Mouse (Mus musculus): ENCODE measurements at regions not wholly inside any gene's neighbourhood (a gene's known extent, or its start where the extent isn't known, plus 50 kb on each side); places are given as distances from the start of the nearest gene placed in this dataset.

GRCm38 (mm10) chr17:89681798-89682197 is 228.5 kb downstream of the Gm10184 start:
- Histone ChIP-seq H3K27me3 (replicated peaks) (no peaks in the 10 kb centered on the region), H3K27ac (ENCODE audit: insufficient read depth, low read depth) (no peak overlapping the region), H3K4me2 (ENCODE audit: insufficient read depth, low read depth, poor library complexity, severe bottlenecking) (no peak overlapping the region), H3K36me3 (replicated peaks in 1 of 2; ENCODE audit: control insufficient read depth in 1 of 2, insufficient read depth in 1 of 2, low read length in 1 of 2) (no peaks in the 10 kb centered on the region), H3K4me3 (replicated peaks in 1 of 3; ENCODE audit: low read depth in 2 of 3, low read length in 2 of 3, poor library complexity in 1 of 3) (no peak overlapping the region), H3K9ac (ENCODE audit: insufficient read depth, low read depth) (no peak overlapping the region), H3K9me3 (replicated peaks; ENCODE audit: low read length) (peaks cover 9% of the 10 kb centered on the region), H3K4me1 (ENCODE audit: control insufficient read depth in 1 of 2, insufficient read depth in 2 of 2) (no peaks in the 10 kb centered on the region), H3K79me2 (replicated peaks; ENCODE audit: control insufficient read depth, extremely low read depth, insufficient read depth, poor library complexity, severe bottlenecking) (no peaks in the 10 kb centered on the region)
- DNase-seq (ENCODE audit: extremely low read depth), result no peak
- in situ Hi-C loops (cut with MboI; ENCODE audit: low pct_ligation_motif_present, low pct_unique_long_range_greater_than_20kb, low sequenced_read_pairs) (no loop called here), dilution Hi-C loops (cut with MboI; ENCODE audit: extremely low pct_ligation_motif_present, extremely low pct_unique_long_range_greater_than_20kb, low sequenced_read_pairs) (no loop called here)
- TF ChIP-seq CHD1 (IDR thresholded peaks at IDR 0.05; ENCODE audit: low read depth, low read length) (no peak), MAZ (IDR thresholded peaks at IDR 0.05; ENCODE audit: low read depth, low read length) (no peak), TCF12 (IDR thresholded peaks at IDR 0.05; ENCODE audit: low read depth, low read length) (no peak), RCOR1 (conservative IDR thresholded peaks at IDR 0.05; ENCODE audit: low read depth, low read length) (no peak), ZNF384 (IDR thresholded peaks at IDR 0.05; ENCODE audit: low read depth, low read length) (no peak)

GRCm38 (mm10) chr17:89658326-89658725 is 251.9 kb downstream of the Gm10184 start:
- H3K9me3 ChIP-seq (replicated peaks; ENCODE audit: low read length), result peaks cover 32% of the 10 kb centered on the region
- TF ChIP-seq MAFK (IDR thresholded peaks at IDR 0.05; ENCODE audit: insufficient replicate concordance, low read length) (no peak), SMC3 (IDR thresholded peaks at IDR 0.05; ENCODE audit: low read depth, low read length) (no peak), MAZ (IDR thresholded peaks at IDR 0.05; ENCODE audit: low read depth, low read length) (no peak), CTCF (conservative IDR thresholded peaks at IDR 0.05 in 1 of 2, IDR thresholded peaks at IDR 0.05 in 1 of 2; ENCODE audit: low read depth in 2 of 2, low read length in 2 of 2) (no peak), SIN3A (IDR thresholded peaks at IDR 0.05; ENCODE audit: low read length) (no peak), ELF1 (IDR thresholded peaks at IDR 0.05; ENCODE audit: low read depth, low read length) (no peak), MYC (IDR thresholded peaks at IDR 0.05; ENCODE audit: low read depth, low read length) (no peak), RCOR1 (conservative IDR thresholded peaks at IDR 0.05; ENCODE audit: low read depth, low read length) (no peak), POLR2AphosphoS2 (IDR thresholded peaks at IDR 0.05; ENCODE audit: low read depth, low read length) (no peak), HCFC1 (IDR thresholded peaks at IDR 0.05; ENCODE audit: low read depth, low read length) (no peak), MXI1 (IDR thresholded peaks at IDR 0.05; ENCODE audit: low read depth, low read length) (no peak), ZNF384 (IDR thresholded peaks at IDR 0.05; ENCODE audit: low read depth, low read length) (no peak), ZKSCAN1 (IDR thresholded peaks at IDR 0.05; ENCODE audit: borderline replicate concordance, low read depth, low read length) (no peak), EP300 (IDR thresholded peaks at IDR 0.05; ENCODE audit: low read length) (no peak)
- DNase-seq (ENCODE audit: extremely low read depth), result no peak
- no peak overlapping the region for H3K27ac ChIP-seq (ENCODE audit: insufficient read depth, low read depth)
- no peak overlapping the region for H3K4me2 ChIP-seq (ENCODE audit: insufficient read depth, low read depth, poor library complexity, severe bottlenecking)
- dilution Hi-C loops (cut with MboI; ENCODE audit: extremely low pct_ligation_motif_present, extremely low pct_unique_long_range_greater_than_20kb, low sequenced_read_pairs) (no loop called here), in situ Hi-C loops (cut with MboI; ENCODE audit: low pct_ligation_motif_present, low pct_unique_long_range_greater_than_20kb, low sequenced_read_pairs) (no loop called here)
- no peaks in the 10 kb centered on the region for H3K27me3 ChIP-seq (replicated peaks)
- H3K4me1 ChIP-seq (ENCODE audit: control insufficient read depth in 1 of 2, insufficient read depth in 2 of 2), result no peaks in the 10 kb centered on the region
- no peak overlapping the region for H3K9ac ChIP-seq (ENCODE audit: insufficient read depth, low read depth)
- no peaks in the 10 kb centered on the region for H3K79me2 ChIP-seq (replicated peaks; ENCODE audit: control insufficient read depth, extremely low read depth, insufficient read depth, poor library complexity, severe bottlenecking)
- H3K36me3 ChIP-seq (replicated peaks in 1 of 2; ENCODE audit: control insufficient read depth in 1 of 2, insufficient read depth in 1 of 2, low read length in 1 of 2), result no peaks in the 10 kb centered on the region
- H3K4me3 ChIP-seq (replicated peaks in 1 of 3; ENCODE audit: low read depth in 2 of 3, low read length in 2 of 3, poor library complexity in 1 of 3), result no peak overlapping the region

All from CH12.LX (cell line).